Mouse (Mus musculus) brain, embryonic 18.5 days (tissue): ENCODE measurements around the gene Usp2.
"Not testable (repeated sequence)": the region's sequence is repeated elsewhere in the genome, so short reads cannot be mapped to it uniquely, and the experiment has no call there.

Experiments
- DNase-seq: peaks from one replicate; pipeline ENCODE4 v3.0.0-alpha.2; 2012; ENCODE audit warnings: low read depth, low spot score

Usp2 gene

GRCm38 (mm10) chr9:44088877-44089608 is 22.2 kb downstream of the Usp2 start:
- no peak for DNase-seq

GRCm38 (mm10) chr9:44093612-44094503 is 27.0 kb downstream of the Usp2 start:
- no peak for DNase-seq

GRCm38 (mm10) chr9:44094737-44095136 is 27.9 kb downstream of the Usp2 start:
- DNase-seq = no peak

- DNase-seq = no peak
Observed at GRCm38 (mm10) chr9:44095781-44096180, 29.0 kb downstream of the Usp2 start.

- DNase-seq = no peak
Observed at GRCm38 (mm10) chr9:44096536-44096935, 29.7 kb downstream of the Usp2 start.

GRCm38 (mm10) chr9:44101490-44101889 is 34.7 kb downstream of the Usp2 start, which contains the start of gene Mfrp:
Mfrp (plus strand) TSS chr9:44101729.
- DNase-seq = no peak

- no peak for DNase-seq
Observed at GRCm38 (mm10) chr9:44104881-44105280, 38.1 kb downstream of the Usp2 start.

- DNase-seq = no peak
Observed at GRCm38 (mm10) chr9:44105781-44106180, 39.0 kb downstream of the Usp2 start.

- DNase-seq = no peak
Observed at GRCm38 (mm10) chr9:44106182-44106581, 39.4 kb downstream of the Usp2 start.

GRCm38 (mm10) chr9:44106596-44106995 is 39.8 kb downstream of the Usp2 start:
- no peak for DNase-seq

GRCm38 (mm10) chr9:44107110-44107509 is 40.3 kb downstream of the Usp2 start, which contains the start of gene C1qtnf5:
C1qtnf5 (plus strand) TSS chr9:44107245.
- peak; percentile 45 for DNase-seq

- no peak for DNase-seq
Observed at GRCm38 (mm10) chr9:44107557-44108179, 40.8 kb downstream of the Usp2 start.

- DNase-seq = no peak
Observed at GRCm38 (mm10) chr9:44108269-44109055, 41.6 kb downstream of the Usp2 start.

GRCm38 (mm10) chr9:44109360-44110095 is 42.7 kb downstream of the Usp2 start:
- DNase-seq = no peak

GRCm38 (mm10) chr9:44111909-44112308 is 45.1 kb downstream of the Usp2 start:
- not testable (repeated sequence) for DNase-seq

GRCm38 (mm10) chr9:44113105-44113789 is 46.4 kb downstream of the Usp2 start, which contains the start of the genes Gm49380 and Rnf26:
Gm49380 (minus strand) TSS chr9:44113500.
Rnf26 (minus strand) TSS chr9:44113517.
- peak; percentile 99 for DNase-seq

- no peak for DNase-seq
Observed at GRCm38 (mm10) chr9:44114453-44114852, 47.6 kb downstream of the Usp2 start.

GRCm38 (mm10) chr9:44115599-44115998 is 48.8 kb downstream of the Usp2 start:
- DNase-seq = no peak

GRCm38 (mm10) chr9:44116182-44116581 is 49.4 kb downstream of the Usp2 start:
- DNase-seq = no peak

- DNase-seq = no peak
Observed at GRCm38 (mm10) chr9:44119011-44119410, 52.2 kb downstream of the Usp2 start.
